8 mouse cellular contexts compared by ENCODE assay signal in the genomic region with DNA sequence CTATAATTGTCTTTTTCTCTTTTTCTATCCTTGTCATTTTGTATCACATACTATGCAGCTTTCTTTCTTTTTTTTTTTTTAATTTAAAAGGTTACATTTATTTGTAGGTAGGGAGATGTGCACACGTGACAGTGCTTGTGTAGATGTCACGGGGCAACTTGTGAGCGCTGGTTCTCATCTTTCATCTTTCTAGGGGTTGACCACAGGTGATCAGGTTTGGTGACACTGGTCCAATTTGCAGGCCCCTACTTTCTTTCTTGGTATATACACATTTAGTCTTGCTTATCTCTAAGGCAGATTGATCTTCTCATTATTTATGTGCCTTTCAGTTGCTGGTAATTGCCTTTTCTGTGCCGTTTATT. TPM values are rescaled to one million over a fixed set of nuclear protein-coding genes. Genes with fewer than 3 reads are reported as not detected.
DNase-seq lines count a peak whose midpoint lies in the region; ATAC-seq and TF ChIP-seq lines count a peak whose summit lies in the region.

No protein-coding gene starts in this region.

- DNase-seq in heart, postnatal 36 days, result no peak
- DNase-seq in liver, postnatal 0 days, result no peak
- DNase-seq in retina, postnatal 1 day, result no peak
- DNase-seq in urinary bladder, postnatal 36 days (ENCODE audit: low spot score in 2 of 2), result no peak

- H3K36me3 ChIP-seq in heart, embryonic 12.5 days, result peaks cover 15% of the 10 kb centered on the region
- peaks cover 12% of the 10 kb centered on the region for H3K36me3 ChIP-seq in E14TG2a.4 (ENCODE audit: insufficient read depth, low read length)
- peaks cover 3% of the 10 kb centered on the region for H3K36me3 ChIP-seq in forebrain, embryonic 16.5 days (ENCODE audit: control insufficient read depth, insufficient read depth)
- H3K36me3 ChIP-seq in liver, postnatal 0 days (replicated peaks; ENCODE audit: insufficient read depth, low read length), result peaks cover 13% of the 10 kb centered on the region

- peaks cover 14% of the 10 kb centered on the region for H3K4me1 ChIP-seq in heart, embryonic 12.5 days (replicated peaks)
- H3K4me1 ChIP-seq in E14TG2a.4 (replicated peaks; ENCODE audit: low read depth, low read length), result peaks cover 46% of the 10 kb centered on the region
- peaks cover 11% of the 10 kb centered on the region for H3K4me1 ChIP-seq in forebrain, embryonic 16.5 days (replicated peaks; ENCODE audit: control insufficient read depth, insufficient read depth, low read length)
- H3K4me1 ChIP-seq in liver, postnatal 0 days (ENCODE audit: insufficient read depth), result peaks cover 38% of the 10 kb centered on the region

- H3K27ac ChIP-seq in heart, embryonic 12.5 days (ENCODE audit: poor library complexity, severe bottlenecking), result peak overlapping the region; percentile 94; the same call in 1 of the 2 replicates
- no peak overlapping the region for H3K27ac ChIP-seq in forebrain, embryonic 16.5 days (ENCODE audit: low read length)
- H3K27ac ChIP-seq in liver, postnatal 0 days (ENCODE audit: low read depth), result peak overlapping the region; percentile 98

- peak overlapping the region; percentile 68 for H3K4me2 ChIP-seq in heart, embryonic 12.5 days
- peak overlapping the region; percentile 49 for H3K4me2 ChIP-seq in forebrain, embryonic 16.5 days (ENCODE audit: low read length)
- H3K4me2 ChIP-seq in liver, postnatal 0 days (ENCODE audit: low read depth, low read length), result peak overlapping the region; percentile 81

- no peak for ATAC-seq in heart, embryonic 12.5 days (ENCODE audit: insufficient number of reproducible peaks, low FRiP score)
- ATAC-seq in forebrain, embryonic 16.5 days, result no peak
- no peak for ATAC-seq in liver, postnatal 0 days
- no peak for ATAC-seq in activated CD4-positive, CD25-positive, alpha-beta regulatory T cell, adult 4 months

- no peaks in the 10 kb centered on the region for H3K9me3 ChIP-seq in heart, embryonic 12.5 days (replicated peaks)
- peaks cover 22% of the 10 kb centered on the region for H3K9me3 ChIP-seq in E14TG2a.4 (ENCODE audit: low read length)
- H3K9me3 ChIP-seq in forebrain, embryonic 16.5 days (ENCODE audit: control insufficient read depth, low read length), result no peaks in the 10 kb centered on the region
- no peaks in the 10 kb centered on the region for H3K9me3 ChIP-seq in liver, postnatal 0 days (ENCODE audit: low read length)

- peak overlapping the region; percentile 83 for H3K4me3 ChIP-seq in heart, embryonic 12.5 days
- H3K4me3 ChIP-seq in E14TG2a.4 (replicated peaks; ENCODE audit: low read length), result peak overlapping the region; percentile 93
- no peak overlapping the region for H3K4me3 ChIP-seq in forebrain, embryonic 16.5 days (replicated peaks; ENCODE audit: low read length)
- peak overlapping the region; percentile 70 for H3K4me3 ChIP-seq in liver, postnatal 0 days (ENCODE audit: low read depth, low read length)

- 89% methylated on average over 4 of the region's 4 CpGs for WGBS in heart, embryonic 12.5 days
- WGBS in forebrain, embryonic 16.5 days, result 97% methylated on average over 4 of the region's 4 CpGs
- 93% methylated on average over 4 of the region's 4 CpGs for WGBS in liver, postnatal 0 days (ENCODE audit: insufficient replicate concordance)

- H3K27me3 ChIP-seq in heart, embryonic 12.5 days (replicated peaks), result no peaks in the 10 kb centered on the region
- 0 out of 2 replicates have a peak, but pooled peaks cover 4% of the 10 kb centered on the region for H3K27me3 ChIP-seq in E14TG2a.4 (ENCODE audit: insufficient read depth, low read length)
- H3K27me3 ChIP-seq in forebrain, embryonic 16.5 days (replicated peaks; ENCODE audit: control insufficient read depth, insufficient read depth, low read length), result no peaks in the 10 kb centered on the region
- H3K27me3 ChIP-seq in liver, postnatal 0 days (ENCODE audit: insufficient read depth, low read length), result no peaks in the 10 kb centered on the region

- H3K9ac ChIP-seq in heart, embryonic 12.5 days, result no peak overlapping the region
- H3K9ac ChIP-seq in forebrain, embryonic 16.5 days (replicated peaks; ENCODE audit: low read depth, low read length), result no peak overlapping the region
- 0 out of 2 replicates have a peak overlapping the region, but pooled peaks have one; percentile 82 for H3K9ac ChIP-seq in liver, postnatal 0 days (replicated peaks)

- intact Hi-C loops in heart, postnatal 36 days (cut with DNase I), result no loop called here

- TF ChIP-seq CTCF in E14TG2a.4 (conservative IDR thresholded peaks at IDR 0.05; ENCODE audit: low read length), result no peak
- no peak for TF ChIP-seq CTCF in liver, postnatal 0 days (IDR thresholded peaks at IDR 0.05; ENCODE audit: low read depth)

- TF ChIP-seq EP300 in liver, postnatal 0 days (IDR thresholded peaks at IDR 0.05; ENCODE audit: low read depth), result no peak

RNA-seq across cellular contexts. Expression of a gene that starts 1.5 kb away (rescaled TPM):
- 284 and 289 TPM in 2 replicates for polyA plus RNA-seq in heart, embryonic 12.5 days (2016; fragmentation: Nextera tagmentation; extraction: Ambion mirVana)
- 1,000 to 10,000 TPM; 1,707 to 1,741 TPM for total RNA-seq in heart, postnatal 36 days (2021)
- polyA plus RNA-seq in forebrain, embryonic 16.5 days (2015; fragmentation: Nextera tagmentation; extraction: Ambion mirVana), result 99.5 and 99.6 TPM in 2 replicates
- 48.0 and 50.1 TPM in 2 replicates for polyA plus RNA-seq in liver, postnatal 0 days (2015; fragmentation: Nextera tagmentation; extraction: Ambion mirVana)
- polyA plus RNA-seq in activated CD4-positive, CD25-positive, alpha-beta regulatory T cell, adult 4 months (2017; shearing (Covaris generic)), result 100 to 1,000 TPM; 121 to 141 TPM

RNA-seq across cellular contexts. Expression of a gene that starts 18.3 kb away (rescaled TPM):
- polyA plus RNA-seq in heart, embryonic 12.5 days (2016; fragmentation: Nextera tagmentation; extraction: Ambion mirVana), result 85.4 and 87.9 TPM in 2 replicates
- 10 to 100 TPM; 82.9 to 94.8 TPM for total RNA-seq in heart, postnatal 36 days (2021)
- polyA plus RNA-seq in forebrain, embryonic 16.5 days (2015; fragmentation: Nextera tagmentation; extraction: Ambion mirVana), result 157 and 163 TPM in 2 replicates
- polyA plus RNA-seq in liver, postnatal 0 days (2015; fragmentation: Nextera tagmentation; extraction: Ambion mirVana), result 83.4 and 91.5 TPM in 2 replicates
- polyA plus RNA-seq in activated CD4-positive, CD25-positive, alpha-beta regulatory T cell, adult 4 months (2017; shearing (Covaris generic)), result 10 to 100 TPM; 67.7 to 68.5 TPM

RNA-seq across cellular contexts. Expression of a gene that starts 25.4 kb away (rescaled TPM):
- polyA plus RNA-seq in heart, embryonic 12.5 days (2016; fragmentation: Nextera tagmentation; extraction: Ambion mirVana), result 64.2 and 67.1 TPM in 2 replicates
- 10 to 100 TPM; 23.5 to 25.5 TPM for total RNA-seq in heart, postnatal 36 days (2021)
- polyA plus RNA-seq in forebrain, embryonic 16.5 days (2015; fragmentation: Nextera tagmentation; extraction: Ambion mirVana), result 86.8 and 90.2 TPM in 2 replicates
- polyA plus RNA-seq in liver, postnatal 0 days (2015; fragmentation: Nextera tagmentation; extraction: Ambion mirVana), result 32.5 and 33.8 TPM in 2 replicates
- 10 to 100 TPM; 81.0 to 91.5 TPM for polyA plus RNA-seq in activated CD4-positive, CD25-positive, alpha-beta regulatory T cell, adult 4 months (2017; shearing (Covaris generic))
